Mouse (Mus musculus) lung, postnatal 14 days (tissue): Measurements from ENCODE around the gene Scml4.

Experiments
- DNase-seq: peaks from one replicate; pipeline ENCODE4 v3.0.0; 2021

Scml4 gene

DNA sequence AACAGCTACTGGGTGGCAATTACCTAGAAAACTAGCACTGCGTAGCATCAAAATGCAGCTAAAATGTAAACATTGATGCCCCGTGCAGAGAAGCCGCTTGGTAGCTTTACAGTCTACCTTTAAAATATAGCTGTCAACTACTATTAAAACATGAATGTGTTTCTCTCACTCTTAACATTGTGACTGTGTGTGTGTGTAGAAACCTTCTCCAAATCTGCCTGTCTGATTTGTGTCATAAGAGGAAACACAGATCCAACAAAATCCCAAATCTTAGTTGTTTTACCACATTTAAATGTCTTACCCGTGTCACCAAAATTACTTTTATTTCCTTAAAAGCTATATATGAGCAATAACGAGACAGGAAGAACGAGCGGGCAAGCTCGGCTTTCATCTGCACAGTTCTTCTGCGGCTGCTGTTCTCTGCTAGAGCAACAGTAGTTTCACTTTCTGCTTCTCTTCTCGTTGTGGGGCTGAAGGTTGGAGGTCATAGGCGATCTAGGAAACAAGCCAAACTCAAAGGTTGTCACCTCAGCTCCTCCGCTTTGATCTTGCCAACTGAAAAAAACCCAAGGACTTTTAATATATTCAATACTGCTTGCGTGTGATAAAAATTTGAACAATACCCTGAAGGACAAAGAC, 2.1 kb downstream of the Scml4 start:
- DNase-seq, result peak; percentile 53

DNA sequence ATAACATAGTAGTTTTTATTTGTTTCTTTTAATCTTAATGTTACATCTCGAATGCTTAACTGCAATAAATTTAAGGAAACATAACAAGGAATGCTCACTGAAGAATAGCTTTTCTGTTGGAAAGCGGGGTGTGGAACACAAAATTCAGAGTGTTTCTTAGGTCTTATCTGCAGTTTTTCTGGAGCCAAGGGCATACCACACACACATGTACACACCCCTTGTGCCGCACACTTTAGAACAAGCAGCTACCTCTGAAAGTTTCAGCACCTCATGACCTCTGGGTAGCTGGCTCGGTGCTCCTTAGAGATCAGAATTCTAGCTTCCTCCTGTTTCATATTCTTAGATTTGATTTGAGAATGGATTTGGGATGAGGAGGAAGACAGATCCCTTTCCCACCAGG, 2.6 kb downstream of the Scml4 start:
- no peak for DNase-seq

- DNase-seq, result peak; percentile 60
These were observed 3.6 kb downstream of the Scml4 start for GRCm38 (mm10) chr10:42863621-42864391.

GRCm38 (mm10) chr10:42864696-42865095, 4.5 kb downstream of the Scml4 start:
- DNase-seq, result no peak

GRCm38 (mm10) chr10:42868416-42868815, 8.2 kb downstream of the Scml4 start:
- DNase-seq, result no peak

DNA sequence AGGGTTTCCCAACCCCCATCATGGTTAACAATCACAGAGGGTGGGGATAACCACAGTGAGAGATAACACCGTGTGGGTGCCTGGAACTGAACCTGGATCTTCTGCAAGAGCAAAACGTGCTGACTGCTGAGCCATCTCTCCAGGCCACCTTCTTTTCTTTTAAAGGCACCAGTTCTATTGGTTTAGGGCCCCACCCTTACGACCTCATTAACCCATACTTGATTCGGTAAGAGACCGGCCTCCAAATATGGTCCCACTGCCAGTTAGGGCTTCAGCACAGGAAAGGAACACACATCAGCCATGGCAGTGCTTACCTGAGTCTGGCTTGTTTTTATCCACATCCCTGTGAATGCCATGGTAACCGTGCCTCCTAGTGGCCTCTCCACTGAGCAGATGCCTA, 9.3 kb downstream of the Scml4 start:
- no peak for DNase-seq

GRCm38 (mm10) chr10:42872269-42873010, 12.3 kb downstream of the Scml4 start:
- no peak for DNase-seq

DNA sequence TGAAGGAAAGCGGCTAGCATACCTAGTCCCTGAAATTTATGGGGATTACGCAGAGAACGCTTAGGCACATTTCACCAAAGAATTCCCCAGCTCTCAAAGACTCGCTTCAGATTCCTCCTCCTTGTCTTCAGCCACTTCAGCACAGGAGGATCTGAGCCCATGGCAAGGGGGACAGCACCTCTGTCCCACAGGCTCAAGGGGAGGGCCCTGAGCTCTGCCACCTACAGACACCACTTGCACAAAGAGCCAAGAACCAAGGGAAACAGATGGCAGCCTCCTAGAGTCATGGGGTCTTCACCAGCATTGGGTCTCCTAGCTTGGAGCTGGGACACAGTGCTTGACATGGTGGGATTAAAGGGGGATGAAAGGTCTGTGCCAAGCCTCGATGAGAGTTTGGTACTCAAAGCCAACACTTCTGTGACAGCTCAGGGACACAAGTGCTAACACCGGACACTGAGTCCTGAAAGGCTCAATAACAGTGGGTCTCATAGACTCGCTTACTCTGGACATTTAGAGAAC, 13.0 kb downstream of the Scml4 start:
- no peak for DNase-seq

DNA sequence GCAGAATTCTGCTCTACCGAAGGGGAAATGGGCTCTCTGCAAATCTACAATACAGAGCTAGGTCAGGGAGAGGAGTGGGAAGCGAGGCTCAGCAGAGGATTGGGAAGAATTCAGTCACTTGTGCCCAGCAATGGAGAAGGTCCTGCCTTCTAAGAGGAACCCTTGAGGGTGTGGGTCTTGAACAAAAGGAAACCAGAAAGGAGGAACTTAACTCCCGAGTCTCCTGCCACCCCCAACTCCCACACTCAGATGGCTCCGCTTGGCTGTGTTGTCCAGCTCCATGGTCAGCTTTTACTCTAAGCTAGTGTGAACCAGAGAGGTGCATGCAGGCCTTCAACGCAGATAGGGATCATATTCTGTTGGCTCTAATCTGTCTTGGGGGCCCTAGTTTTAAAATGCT, 16.0 kb downstream of the Scml4 start:
- no peak for DNase-seq

DNA sequence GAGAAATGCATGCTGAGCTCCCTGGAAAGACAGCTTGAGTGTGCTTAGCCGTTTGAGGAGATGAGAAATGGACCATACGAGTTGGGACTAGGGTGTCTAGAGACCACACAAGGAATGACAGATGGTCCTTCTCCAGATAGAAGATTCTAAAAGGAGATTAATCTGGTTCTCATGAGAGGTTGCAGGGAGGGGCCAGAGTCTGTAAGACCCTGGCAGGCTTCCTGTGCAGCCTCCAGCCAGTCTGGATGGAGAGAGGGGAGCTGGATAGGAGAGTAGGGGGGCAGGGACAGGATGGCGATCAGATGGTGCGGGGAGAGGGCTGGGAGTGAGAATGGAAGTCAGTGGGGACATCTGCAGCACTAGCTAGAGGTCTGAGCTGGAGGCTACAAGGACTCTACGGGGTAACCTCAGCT, 19.1 kb downstream of the Scml4 start:
- DNase-seq, result no peak

- no peak for DNase-seq
These were observed 19.5 kb downstream of the Scml4 start for GRCm38 (mm10) chr10:42879682-42880081.

DNA sequence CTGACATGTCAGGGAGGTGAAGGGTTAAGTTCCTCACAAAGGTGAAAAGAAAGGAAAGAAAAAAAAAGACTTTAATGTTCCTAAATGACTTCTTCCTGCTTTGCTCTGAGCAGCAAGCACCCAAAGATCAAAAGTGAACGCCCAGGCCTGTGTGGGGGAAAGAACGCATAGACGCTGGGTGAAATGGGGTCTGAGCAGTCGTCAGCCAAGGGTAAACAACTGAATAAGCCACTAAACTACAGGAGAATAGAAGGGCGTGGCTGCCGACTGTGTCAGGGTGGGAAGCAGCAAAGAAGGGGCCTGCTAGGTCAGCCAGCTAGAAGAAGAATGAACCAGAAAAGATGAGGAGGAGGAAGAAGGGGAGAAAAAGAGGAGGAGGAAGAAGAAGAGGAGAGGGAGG, 26.9 kb downstream of the Scml4 start:
- no peak for DNase-seq

DNA sequence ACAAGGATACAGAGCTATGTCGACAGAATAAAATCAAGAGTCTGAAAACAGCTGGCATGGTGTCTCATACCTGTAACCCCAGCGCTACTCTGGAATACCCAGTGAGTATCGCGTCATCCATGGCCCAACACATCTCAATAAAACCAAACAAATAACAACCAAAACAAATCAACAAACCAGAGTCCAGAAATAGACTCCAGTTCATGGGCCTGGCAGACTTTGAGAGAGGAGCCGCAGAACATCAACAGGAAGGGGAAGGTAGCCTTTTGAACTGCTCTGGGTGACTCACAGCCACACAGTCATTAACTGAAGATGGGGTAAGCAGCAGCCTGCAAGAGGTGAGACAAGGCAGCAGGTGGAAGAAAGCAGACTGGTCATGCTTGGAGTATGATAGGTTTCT, 28.1 kb downstream of the Scml4 start:
- no peak for DNase-seq

DNA sequence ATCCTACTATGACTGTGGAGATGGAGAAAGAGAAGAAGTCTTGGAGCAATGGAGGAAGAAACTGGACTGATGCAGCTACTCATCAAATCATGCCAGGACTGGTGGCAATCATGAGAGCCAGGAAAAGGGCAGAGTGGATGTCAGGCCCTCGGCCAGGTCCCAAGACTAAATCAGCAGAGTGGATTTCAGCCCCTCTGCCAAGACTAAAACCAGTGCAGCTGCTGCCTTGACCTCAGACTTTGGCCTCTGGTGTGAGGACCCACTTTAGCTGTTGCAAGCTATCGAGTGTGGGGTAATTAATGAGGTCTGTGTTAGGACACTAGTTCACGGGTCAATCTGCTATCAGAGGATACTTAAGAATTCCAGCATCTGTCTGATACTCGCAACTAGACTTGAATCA, 30.2 kb downstream of the Scml4 start:
- no peak for DNase-seq

DNA sequence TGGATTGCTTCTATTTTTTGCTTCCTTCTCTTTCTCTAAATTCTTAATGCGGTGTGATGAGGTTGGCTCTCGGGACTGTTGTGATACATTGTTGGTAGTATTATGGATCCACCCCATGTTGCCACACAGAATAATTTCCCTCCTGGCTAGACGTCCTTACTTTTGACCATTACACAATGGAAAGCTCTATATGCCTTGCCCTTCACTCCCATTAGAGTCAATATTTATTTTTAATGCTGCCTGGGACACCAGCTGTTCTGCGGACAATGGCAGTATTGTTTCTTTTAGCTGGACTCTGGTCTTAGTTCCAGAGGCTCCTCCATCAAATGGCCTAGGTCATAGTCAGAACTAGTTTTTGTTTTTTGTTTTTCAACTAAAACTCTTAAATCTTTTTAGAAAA, 32.1 kb downstream of the Scml4 start:
- no peak for DNase-seq

- DNase-seq, result no peak
These were observed 32.8 kb downstream of the Scml4 start for GRCm38 (mm10) chr10:42892987-42893386.

DNA sequence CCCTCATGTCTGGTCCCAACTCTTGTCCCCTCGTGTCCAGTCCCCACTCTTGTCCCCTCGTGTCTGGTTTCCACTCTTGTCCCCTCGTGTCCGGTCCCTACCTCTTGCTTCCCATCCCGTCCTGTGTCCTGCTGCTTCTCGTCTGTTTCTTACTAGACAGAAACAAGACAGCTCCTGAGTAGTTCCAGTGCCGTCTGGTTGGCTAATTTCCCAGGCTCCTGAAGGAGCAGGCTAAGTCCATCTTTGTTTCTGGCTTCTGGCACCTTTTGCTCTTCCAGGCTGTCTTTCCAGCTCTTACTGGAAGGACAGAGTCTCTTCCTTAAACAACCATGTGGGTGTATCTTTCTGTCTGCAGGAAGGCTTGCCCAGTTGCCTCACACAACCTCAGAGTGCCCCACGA, 33.7 kb downstream of the Scml4 start:
- DNase-seq, result no peak

DNA sequence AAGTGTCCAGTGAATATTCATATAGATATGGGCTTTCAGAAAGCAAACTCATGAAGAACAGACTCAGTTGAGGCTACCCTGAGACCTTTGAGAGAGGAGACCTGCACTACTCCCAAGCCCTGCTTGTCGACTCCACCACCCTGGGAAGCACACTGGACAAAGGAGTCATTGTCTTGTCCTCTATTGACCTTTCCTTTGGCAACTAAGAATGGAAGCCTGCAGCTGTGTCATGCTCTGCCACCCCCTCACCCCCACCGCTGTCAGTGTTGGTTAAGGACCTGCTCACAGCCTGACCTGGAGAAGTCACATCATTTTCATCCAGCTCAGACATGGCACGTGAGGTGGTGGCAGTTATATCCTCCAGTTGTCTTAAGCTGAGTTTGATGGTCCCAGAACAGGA, 34.1 kb downstream of the Scml4 start:
- DNase-seq, result no peak

GRCm38 (mm10) chr10:42894696-42895095, 34.5 kb downstream of the Scml4 start:
- no peak for DNase-seq

- no peak for DNase-seq
These were observed 36.5 kb downstream of the Scml4 start for GRCm38 (mm10) chr10:42896621-42897020.

DNA sequence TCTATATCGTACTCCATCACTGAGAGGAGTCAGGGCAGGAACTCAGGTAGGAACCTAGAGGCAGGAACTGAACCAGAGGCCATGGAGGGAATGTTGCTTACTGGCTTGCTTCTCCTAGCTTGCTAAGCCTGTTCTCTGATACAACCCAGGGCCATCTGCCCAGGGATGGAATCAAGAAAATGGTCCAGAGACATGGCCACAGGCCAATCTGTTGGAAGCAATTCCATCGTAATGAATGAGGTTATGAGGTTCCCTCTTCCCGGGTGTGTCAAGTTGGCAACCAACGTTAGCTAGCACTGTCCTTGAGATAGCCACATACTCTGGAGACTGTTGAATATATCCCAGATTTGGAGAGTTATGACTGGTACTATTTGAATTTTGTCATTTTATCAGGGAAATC, 37.0 kb downstream of the Scml4 start:
- DNase-seq, result no peak

DNA sequence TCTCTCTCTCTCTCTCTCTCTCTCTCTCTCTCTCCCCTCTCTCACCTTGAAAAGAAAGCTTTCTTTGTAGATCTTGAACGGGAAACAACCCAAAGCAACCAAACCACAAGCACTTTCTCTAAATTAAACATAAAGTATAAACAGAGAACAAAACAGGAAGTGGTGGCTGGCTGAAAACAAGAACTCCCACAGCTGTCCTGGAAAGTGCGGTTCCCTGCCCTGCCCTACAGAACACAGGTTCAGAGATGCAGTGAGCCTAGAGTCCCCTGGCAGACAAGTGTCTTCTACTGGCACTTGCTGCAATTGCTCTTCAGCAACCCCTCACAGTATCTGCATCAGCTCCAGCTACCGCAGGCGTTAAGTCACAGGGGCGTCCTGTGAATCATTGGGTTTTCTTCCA, 37.5 kb downstream of the Scml4 start:
- DNase-seq, result peak; percentile 18

DNA sequence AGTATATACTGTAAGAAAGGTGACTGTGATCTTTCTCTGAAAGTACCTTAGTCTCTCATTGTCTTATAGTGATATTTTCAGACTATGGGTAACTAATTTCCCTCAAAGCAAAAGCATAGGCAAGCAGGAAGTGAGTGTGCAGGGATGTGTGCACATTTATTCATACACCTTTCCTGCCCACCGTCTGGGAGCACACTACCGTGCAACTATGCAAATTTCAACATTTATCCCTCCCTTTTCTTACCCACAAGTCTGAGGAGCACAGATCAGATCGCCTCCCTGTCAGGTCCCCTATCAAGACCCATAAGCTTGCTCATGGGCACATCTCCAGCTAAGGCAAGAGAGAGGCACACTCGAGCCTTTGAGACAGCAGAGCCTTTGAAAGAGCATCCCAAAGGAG, 41.2 kb downstream of the Scml4 start:
- no peak for DNase-seq

GRCm38 (mm10) chr10:42903054-42903453, 42.9 kb downstream of the Scml4 start:
- DNase-seq, result no peak
